Mouse (Mus musculus) myocyte (in vitro differentiated cells): ENCODE measurements around the gene Arl6ip5.
A peak's percentile ranks its signal among the peaks of the same experiment; 100 is the strongest.

Experiments used
- CEBPB ChIP-seq: IDR thresholded peaks from 2 replicates; pipeline ENCODE4 v1.6.1; 2011; ENCODE audit warnings: mild to moderate bottlenecking, moderate library complexity; ENCODE audit not compliant: poor library complexity, insufficient read depth, severe bottlenecking
- E2F4 ChIP-seq: IDR thresholded peaks from one replicate; pipeline ENCODE4 v1.6.1; 2011; ENCODE audit warnings: mild to moderate bottlenecking, control low read depth, moderate library complexity; ENCODE audit not compliant: insufficient read depth
- MAX ChIP-seq: IDR thresholded peaks from one replicate; pipeline ENCODE4 v1.6.1; 2011; ENCODE audit warnings: low read depth, mild to moderate bottlenecking, control low read depth
- MYOD1 ChIP-seq, 3 experiments: IDR thresholded peaks; one replicate each; pipeline ENCODE4 v1.6.1; 2011; ENCODE audit warnings: control low read depth in 2 of 3, low read depth in 2 of 3, mild to moderate bottlenecking in 2 of 3, moderate library complexity in 1 of 3; ENCODE audit not compliant: insufficient read length in 2 of 3, control insufficient read depth in 1 of 3
- MYOG ChIP-seq, 3 experiments: IDR thresholded peaks; one replicate each; pipeline ENCODE4 v1.6.1; 2011; ENCODE audit warnings: control low read depth in 2 of 3, low read depth in 2 of 3, mild to moderate bottlenecking in 2 of 3; ENCODE audit not compliant: insufficient read length in 2 of 3, control insufficient read depth in 1 of 3, insufficient read depth in 1 of 3
- POLR2A ChIP-seq: IDR thresholded peaks from one replicate; pipeline ENCODE4 v1.6.1; 2011; ENCODE audit warnings: low read depth, mild to moderate bottlenecking, control low read depth, moderate library complexity; ENCODE audit not compliant: insufficient read length
- POLR2AphosphoS2 ChIP-seq: IDR thresholded peaks from one replicate; pipeline ENCODE4 v1.6.1; 2011; ENCODE audit warnings: low read depth, control low read depth; ENCODE audit not compliant: insufficient read length
- REST ChIP-seq: IDR thresholded peaks from one replicate; pipeline ENCODE4 v1.6.1; 2011; ENCODE audit warnings: mild to moderate bottlenecking, control low read depth, moderate library complexity; ENCODE audit not compliant: insufficient read depth, insufficient read length
- SRF ChIP-seq: IDR thresholded peaks from one replicate; pipeline ENCODE4 v1.6.1; 2011; ENCODE audit warnings: low read depth; ENCODE audit not compliant: control insufficient read depth, insufficient read length
- TCF12 ChIP-seq: IDR thresholded peaks from one replicate; pipeline ENCODE4 v1.6.1; 2011; ENCODE audit warnings: mild to moderate bottlenecking, control low read depth; ENCODE audit not compliant: poor library complexity, insufficient read depth, severe bottlenecking
- TCF3 ChIP-seq: IDR thresholded peaks from one replicate; pipeline ENCODE4 v1.6.1; 2011; ENCODE audit warnings: low read depth, control low read depth; ENCODE audit not compliant: insufficient read length
- USF1 ChIP-seq: IDR thresholded peaks from one replicate; pipeline ENCODE4 v1.6.1; 2011; ENCODE audit warnings: low read depth, mild to moderate bottlenecking, control low read depth, moderate library complexity

- TF ChIP-seq POLR2AphosphoS2 (no peak), POLR2A (no peak), MYOG (IDR thresholded peaks at IDR 0.05; ENCODE audit: control insufficient read depth in 1 of 3, insufficient read depth in 1 of 3, insufficient read length in 2 of 3, low read depth in 2 of 3) (no peak), USF1 (no peak), REST (no peak), MYOD1 (IDR thresholded peaks at IDR 0.05; ENCODE audit: control insufficient read depth in 1 of 3, insufficient read length in 2 of 3, low read depth in 2 of 3) (peak in 2 of 3 experiments; percentile 51 to 64), E2F4 (no peak), TCF12 (no peak), MAX (no peak), SRF (no peak), CEBPB (no peak), TCF3 (no peak)
Observed at GRCm38 (mm10) chr6:97267132-97267531, 56.6 kb downstream of the Arl6ip5 start.
